Mouse (Mus musculus) CH12.LX (cell line): ENCODE measurements around the gene Borcs6. TPM values are rescaled to one million over a fixed set of nuclear protein-coding genes. Genes with fewer than 3 reads are reported as not detected.

ENCODE experiments used
- DNase-seq: peaks from one replicate; pipeline ENCODE4 v3.0.0-alpha.2; 2013; ENCODE audit errors: extremely low read depth
- H3K27ac ChIP-seq: 2 replicates; pipeline ENCODE4 v1.5.1; 2012; ENCODE audit warnings: low read depth, mild to moderate bottlenecking, control low read depth, moderate library complexity; ENCODE audit not compliant: insufficient read depth
- H3K27me3 ChIP-seq: replicated peaks from 2 replicates; pipeline ENCODE3; 2012; ENCODE audit warnings: inconsistent platforms
- H3K36me3 ChIP-seq, 2 experiments: replicated peaks in 1 of 2; 2 replicates each; pipeline versions ENCODE3 to v1.6.1; 2012; ENCODE audit warnings: inconsistent platforms in 1 of 2, low read length in 1 of 2, mild to moderate bottlenecking in 1 of 2, mixed read lengths in 1 of 2, moderate library complexity in 1 of 2; ENCODE audit not compliant: control insufficient read depth in 1 of 2, insufficient read depth in 1 of 2
- H3K4me1 ChIP-seq, 2 experiments: 2 replicates each; pipeline ENCODE4 v1.6.1; 2012; ENCODE audit warnings: inconsistent platforms in 1 of 2, moderate library complexity in 1 of 2; ENCODE audit not compliant: insufficient read depth in 2 of 2, control insufficient read depth in 1 of 2
- H3K4me2 ChIP-seq: 2 replicates; pipeline ENCODE4 v1.6.1; 2012; ENCODE audit warnings: low read depth, mild to moderate bottlenecking, control low read depth; ENCODE audit not compliant: poor library complexity, insufficient read depth, severe bottlenecking
- H3K4me3 ChIP-seq, 3 experiments: fragments of 150-350 bp in 1 of 3; sonication (generic) in 1 of 3; replicated peaks in 1 of 3; 2 replicates each; pipeline versions ENCODE3 to v1.5.1; 2011 to 2012; ENCODE audit warnings: low read depth in 2 of 3, low read length in 2 of 3, mild to moderate bottlenecking in 2 of 3, moderate library complexity in 2 of 3, control low read depth in 1 of 3, improper control_type of control experiment in 1 of 3, inconsistent platforms in 1 of 3, mixed read lengths in 1 of 3; ENCODE audit not compliant: poor library complexity in 1 of 3
- H3K79me2 ChIP-seq: replicated peaks from 2 replicates; pipeline ENCODE4 v1.6.1; 2012; ENCODE audit warnings: mild to moderate bottlenecking, moderate library complexity; ENCODE audit not compliant: control insufficient read depth, poor library complexity, insufficient read depth, severe bottlenecking; ENCODE audit errors: extremely low read depth
- H3K9ac ChIP-seq: 2 replicates; pipeline ENCODE4 v1.6.1; 2012; ENCODE audit warnings: low read depth, mild to moderate bottlenecking, control low read depth, moderate library complexity; ENCODE audit not compliant: insufficient read depth
- H3K9me3 ChIP-seq: replicated peaks from 2 replicates; pipeline ENCODE3; 2012; ENCODE audit warnings: low read length, inconsistent platforms, mixed read lengths
- BHLHE40 ChIP-seq: IDR thresholded peaks from 2 replicates; pipeline ENCODE4 v1.6.1; 2011; ENCODE audit warnings: mild to moderate bottlenecking, low read depth, low read length, improper control_type of control experiment
- CHD1 ChIP-seq: IDR thresholded peaks from 2 replicates; pipeline ENCODE4 v1.6.1; 2012; ENCODE audit warnings: low read depth, low read length, improper control_type of control experiment, inconsistent platforms
- CHD2 ChIP-seq: IDR thresholded peaks from 2 replicates; pipeline ENCODE4 v1.6.1; 2011; ENCODE audit warnings: low read length, improper control_type of control experiment
- CTCF ChIP-seq, 2 experiments: IDR thresholded peaks in 1 of 2; conservative IDR thresholded peaks in 1 of 2; 2 replicates each; pipeline ENCODE4 v1.5.1; 2011 to 2012; ENCODE audit warnings: low read depth in 2 of 2, low read length in 2 of 2, improper control_type of control experiment in 1 of 2, inconsistent platforms in 1 of 2, mild to moderate bottlenecking in 1 of 2, moderate library complexity in 1 of 2
- E2F4 ChIP-seq: IDR thresholded peaks from 2 replicates; pipeline ENCODE4 v1.6.1; 2011; ENCODE audit warnings: low read depth, low read length, improper control_type of control experiment; ENCODE audit not compliant: insufficient replicate concordance
- ELF1 ChIP-seq: IDR thresholded peaks from 2 replicates; pipeline ENCODE4 v1.6.1; 2014; ENCODE audit warnings: low read depth, mild to moderate bottlenecking, inconsistent platforms, low read length, improper control_type of control experiment
- EP300 ChIP-seq: IDR thresholded peaks from 2 replicates; pipeline ENCODE4 v1.6.1; 2011; ENCODE audit warnings: low read length, improper control_type of control experiment
- ETS1 ChIP-seq: conservative IDR thresholded peaks from 2 replicates; pipeline ENCODE4 v1.6.1; 2012; ENCODE audit warnings: low read depth, mild to moderate bottlenecking, inconsistent platforms, low read length, improper control_type of control experiment, moderate library complexity
- HCFC1 ChIP-seq: IDR thresholded peaks from 2 replicates; pipeline ENCODE4 v1.6.1; 2012; ENCODE audit warnings: low read depth, mild to moderate bottlenecking, inconsistent platforms, low read length, improper control_type of control experiment
- IRF4 ChIP-seq: IDR thresholded peaks from 2 replicates; pipeline ENCODE4 v1.6.1; 2014; ENCODE audit warnings: low read depth, mild to moderate bottlenecking, inconsistent platforms, low read length, improper control_type of control experiment
- KAT2A ChIP-seq: IDR thresholded peaks from 2 replicates; pipeline ENCODE4 v1.6.1; 2012; ENCODE audit warnings: low read length, improper control_type of control experiment, inconsistent platforms; ENCODE audit not compliant: insufficient replicate concordance
- MAFK ChIP-seq: IDR thresholded peaks from 2 replicates; pipeline ENCODE4 v1.6.1; 2011; ENCODE audit warnings: low read length, improper control_type of control experiment; ENCODE audit not compliant: insufficient replicate concordance
- MAZ ChIP-seq: IDR thresholded peaks from 2 replicates; pipeline ENCODE4 v1.6.1; 2012; ENCODE audit warnings: low read depth, mild to moderate bottlenecking, inconsistent platforms, low read length, improper control_type of control experiment, moderate library complexity
- MEF2A ChIP-seq: IDR thresholded peaks from 2 replicates; pipeline ENCODE4 v1.6.1; 2014; ENCODE audit warnings: low read depth, mild to moderate bottlenecking, inconsistent platforms, low read length, improper control_type of control experiment, borderline replicate concordance
- MXI1 ChIP-seq: IDR thresholded peaks from 2 replicates; pipeline ENCODE4 v1.6.1; 2011; ENCODE audit warnings: mild to moderate bottlenecking, low read depth, low read length, improper control_type of control experiment
- MYC ChIP-seq: IDR thresholded peaks from 2 replicates; pipeline ENCODE4 v1.6.1; 2011; ENCODE audit warnings: low read depth, mild to moderate bottlenecking, improper control_type of control experiment, low read length
- NELFE ChIP-seq: IDR thresholded peaks from 2 replicates; pipeline ENCODE4 v1.6.1; 2011; ENCODE audit warnings: low read depth, low read length, improper control_type of control experiment
- POLR2A ChIP-seq: IDR thresholded peaks from 2 replicates; pipeline ENCODE4 v1.6.1; 2011; ENCODE audit warnings: low read depth, mild to moderate bottlenecking, improper control_type of control experiment, low read length
- POLR2AphosphoS2 ChIP-seq: IDR thresholded peaks from 2 replicates; pipeline ENCODE4 v1.6.1; 2011; ENCODE audit warnings: low read depth, low read length, improper control_type of control experiment
- RAD21 ChIP-seq: IDR thresholded peaks from 2 replicates; pipeline ENCODE4 v1.6.1; 2011; ENCODE audit warnings: low read depth, mild to moderate bottlenecking, low read length, improper control_type of control experiment, moderate library complexity
- SIN3A ChIP-seq: IDR thresholded peaks from 2 replicates; pipeline ENCODE4 v1.6.1; 2012; ENCODE audit warnings: low read length, improper control_type of control experiment, inconsistent platforms
- SMC3 ChIP-seq: IDR thresholded peaks from 2 replicates; pipeline ENCODE4 v1.6.1; 2011; ENCODE audit warnings: low read depth, low read length, improper control_type of control experiment
- TBP ChIP-seq: conservative IDR thresholded peaks from 2 replicates; pipeline ENCODE4 v1.6.1; 2011; ENCODE audit warnings: low read depth, low read length, improper control_type of control experiment
- TCF12 ChIP-seq: IDR thresholded peaks from 2 replicates; pipeline ENCODE4 v1.6.1; 2014; ENCODE audit warnings: low read depth, mild to moderate bottlenecking, inconsistent platforms, low read length, improper control_type of control experiment
- UBTF ChIP-seq: IDR thresholded peaks from 2 replicates; pipeline ENCODE4 v1.6.1; 2012; ENCODE audit warnings: low read depth, mild to moderate bottlenecking, inconsistent platforms, low read length, improper control_type of control experiment, moderate library complexity
- USF1 ChIP-seq: IDR thresholded peaks from 2 replicates; pipeline ENCODE4 v1.6.1; 2014; ENCODE audit warnings: low read depth, mild to moderate bottlenecking, inconsistent platforms, low read length, improper control_type of control experiment
- USF2 ChIP-seq: conservative IDR thresholded peaks from 2 replicates; pipeline ENCODE4 v1.6.1; 2011; ENCODE audit warnings: low read depth, low read length, improper control_type of control experiment
- ZC3H11A ChIP-seq: IDR thresholded peaks from 2 replicates; pipeline ENCODE4 v1.6.1; 2012; ENCODE audit warnings: low read depth, mild to moderate bottlenecking, inconsistent platforms, low read length, improper control_type of control experiment
- ZMIZ1 ChIP-seq: IDR thresholded peaks from 2 replicates; pipeline ENCODE4 v1.6.1; 2012; ENCODE audit warnings: low read depth, mild to moderate bottlenecking, inconsistent platforms, low read length, improper control_type of control experiment
- dilution Hi-C: fragments of 300-500 bp; cut with MboI; formaldehyde crosslinking; loops from 2 replicates; pipeline ENCODE4 v1.14.3; 2020; ENCODE audit warnings: low sequenced_read_pairs; ENCODE audit not compliant: extremely low pct_unique_long_range_greater_than_20kb, extremely low pct_ligation_motif_present
- in situ Hi-C: fragments of 300-500 bp; cut with MboI; formaldehyde crosslinking; loops from 3 replicates; pipeline ENCODE4 v1.14.3; 2019; ENCODE audit warnings: low sequenced_read_pairs, low pct_ligation_motif_present, low pct_unique_long_range_greater_than_20kb, mixed read lengths
- polyA plus RNA-seq: library from polyadenylated mRNA; unstranded; fragments of >175 nt; gene quantifications from 2 replicates; pipeline ENCODE4 v1.2.1, GENCODE M21; 2012; ENCODE audit warnings: low read depth; ENCODE audit not compliant: insufficient read length
- total RNA-seq, 2 experiments: library from RNA; depleted of rRNA; stranded (reverse); fragments of 300-350 nt in 1 of 2; fragments of >200 nt in 1 of 2; gene quantifications; 2 replicates each; pipeline ENCODE4 v1.2.3; 2012 to 2014

Borcs6 gene
- total and polyA plus RNA-seq, 3 experiments: 5.4 to 11.1 (median 7.3) TPM

DNA sequence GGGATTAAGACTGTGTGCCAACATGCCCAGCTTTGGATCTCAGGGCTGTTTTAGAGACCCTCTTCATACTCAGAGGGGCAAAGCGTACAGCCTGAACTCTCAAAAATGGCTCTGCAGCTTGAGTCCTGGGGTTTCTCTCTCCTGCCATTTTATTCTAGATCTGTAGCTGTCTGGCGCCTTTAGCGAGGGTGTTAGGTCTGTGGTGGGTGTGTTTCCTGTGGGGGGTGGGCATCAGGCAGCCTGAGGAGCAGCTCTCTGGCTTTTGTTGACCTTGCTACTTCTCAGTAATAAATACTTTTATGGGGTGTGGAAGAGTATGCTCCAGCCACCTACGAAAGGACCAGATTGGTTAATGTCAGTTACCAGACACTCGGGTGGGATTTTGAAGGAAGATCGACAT lies 18.5 kb downstream of the Borcs6 start:
- no peak for DNase-seq
- in situ Hi-C loops: loop anchor here (25.0 kb wide), 1 partner anchor 934 kb away; the partner anchor contains the start of genes Acadvl, Dlg4 and Dvl2
- peaks cover 24 to 59% of the 10 kb centered on the region in 2 experiments for H3K4me1 ChIP-seq
- H3K9ac ChIP-seq: no peak overlapping the region
- H3K4me2 ChIP-seq: no peak overlapping the region
- TF ChIP-seq MEF2A (no peak), CTCF (conservative IDR thresholded peaks at IDR 0.05 in 1 of 2, IDR thresholded peaks at IDR 0.05 in 1 of 2; ENCODE audit: low read depth in 2 of 2, low read length in 2 of 2) (no peak), CHD2 (no peak), MAFK (no peak), EP300 (no peak), MXI1 (no peak), TCF12 (no peak), POLR2AphosphoS2 (no peak), ETS1 (no peak), KAT2A (no peak), UBTF (no peak), MAZ (no peak), HCFC1 (no peak), CHD1 (no peak), MYC (no peak), USF1 (no peak), ZMIZ1 (no peak)
- TF ChIP-seq, all 38 proteins: peak for 0
- H3K9me3 ChIP-seq: no peaks in the 10 kb centered on the region
- no peaks in the 10 kb centered on the region for H3K79me2 ChIP-seq
- H3K4me3 ChIP-seq: no peak overlapping the region
- H3K27ac ChIP-seq: no peak overlapping the region
- peaks cover 13% of the 10 kb centered on the region for H3K27me3 ChIP-seq
- dilution Hi-C loops: no loop called here
- no peaks in the 10 kb centered on the region for H3K36me3 ChIP-seq

- DNase-seq: peak; percentile 92
- H3K9ac ChIP-seq: no peak overlapping the region
- in situ Hi-C loops (loop anchor here (25.0 kb wide), 1 partner anchor 933 kb away; the partner anchor contains the start of genes Acadvl, Dlg4 and Dvl2), dilution Hi-C loops (no loop called here)
- peak overlapping the region; percentile 60 for H3K27ac ChIP-seq
- H3K27me3 ChIP-seq: peaks cover 17% of the 10 kb centered on the region
- peaks cover 4% of the 10 kb centered on the region for H3K9me3 ChIP-seq
- peaks cover 24 to 54% of the 10 kb centered on the region in 2 experiments for H3K4me1 ChIP-seq
- peak overlapping the region; percentile 76 for H3K4me2 ChIP-seq
- no peaks in the 10 kb centered on the region for H3K36me3 ChIP-seq
- no peaks in the 10 kb centered on the region for H3K79me2 ChIP-seq
- H3K4me3 ChIP-seq: no peak overlapping the region
- TF ChIP-seq BHLHE40 (peak; percentile 91), SIN3A (peak; percentile 89), USF2 (no peak), UBTF (no peak), E2F4 (no peak), POLR2A (peak; percentile 79), MEF2A (peak; percentile 89), TBP (peak; percentile 89), IRF4 (peak; percentile 99), SMC3 (peak; percentile 30), MAFK (peak; percentile 66; the same call in 1 of the 2 replicates), POLR2AphosphoS2 (no peak), CTCF (conservative IDR thresholded peaks at IDR 0.05 in 1 of 2, IDR thresholded peaks at IDR 0.05 in 1 of 2; ENCODE audit: low read depth in 2 of 2, low read length in 2 of 2) (no peak), USF1 (no peak), MXI1 (peak; percentile 77), RAD21 (peak; percentile 1), ELF1 (peak; percentile 64; the same call in 1 of the 2 replicates), KAT2A (0 out of 2 replicates have a peak, but pooled peaks have one; percentile 45), ZC3H11A (no peak), NELFE (peak; percentile 49), ZMIZ1 (0 out of 2 replicates have a peak, but pooled peaks have one; percentile 50), ETS1 (peak; percentile 92), MAZ (peak; percentile 53), CHD2 (peak; percentile 56; the same call in 1 of the 2 replicates)
These were observed 19.4 kb downstream of the Borcs6 start for GRCm38 (mm10) chr11:69078805-69079438.
